Mouse (Mus musculus): Measurements from ENCODE around the gene Nup85. TPM values are rescaled to one million over a fixed set of nuclear protein-coding genes. Genes with fewer than 3 reads are reported as not detected.

The Nup85 gene
- polyA plus RNA-seq, 1 experiment: not detected

GRCm38 (mm10) chr11:115615108-115615825 lies 51.0 kb downstream of the Nup85 start:
- Histone ChIP-seq H3K27ac (ENCODE audit: insufficient read depth, low read depth, low read length) (no peak overlapping the region), H3K4me3 (ENCODE audit: insufficient read depth, low read depth, low read length) (no peak overlapping the region), H3K4me1 (ENCODE audit: control insufficient read depth, insufficient read depth, low read length) (peaks cover 12% of the 10 kb centered on the region)
- 75% methylated on average over 15 of the region's 15 CpGs for WGBS
- TF ChIP-seq CTCF (IDR thresholded peaks at IDR 0.05; ENCODE audit: insufficient read depth, low read depth, low read length) (no peak), POLR2A (IDR thresholded peaks at IDR 0.05; ENCODE audit: insufficient read depth, low read depth, low read length) (no peak)

- Histone ChIP-seq H3K4me1 (ENCODE audit: control insufficient read depth, insufficient read depth, low read length) (peaks cover 12% of the 10 kb centered on the region), H3K27ac (ENCODE audit: insufficient read depth, low read depth, low read length) (no peak overlapping the region), H3K4me3 (ENCODE audit: insufficient read depth, low read depth, low read length) (no peak overlapping the region)
- WGBS: 77% methylated on average over 6 of the region's 6 CpGs
- TF ChIP-seq CTCF (IDR thresholded peaks at IDR 0.05; ENCODE audit: insufficient read depth, low read depth, low read length) (no peak), POLR2A (IDR thresholded peaks at IDR 0.05; ENCODE audit: insufficient read depth, low read depth, low read length) (no peak)
These were observed 51.6 kb downstream of the Nup85 start for GRCm38 (mm10) chr11:115615875-115616274.

GRCm38 (mm10) chr11:115616371-115616770 lies 52.1 kb downstream of the Nup85 start:
- Histone ChIP-seq H3K27ac (ENCODE audit: insufficient read depth, low read depth, low read length) (no peak overlapping the region), H3K4me1 (ENCODE audit: control insufficient read depth, insufficient read depth, low read length) (peaks cover 12% of the 10 kb centered on the region), H3K4me3 (ENCODE audit: insufficient read depth, low read depth, low read length) (no peak overlapping the region)
- 93% methylated on average over 7 of the region's 7 CpGs for WGBS
- no peak for TF ChIP-seq CTCF (IDR thresholded peaks at IDR 0.05; ENCODE audit: insufficient read depth, low read depth, low read length)
- TF ChIP-seq POLR2A (IDR thresholded peaks at IDR 0.05; ENCODE audit: insufficient read depth, low read depth, low read length): no peak

- 84% methylated on average over 6 of the region's 6 CpGs for WGBS
- Histone ChIP-seq H3K4me3 (ENCODE audit: insufficient read depth, low read depth, low read length) (no peak overlapping the region), H3K4me1 (ENCODE audit: control insufficient read depth, insufficient read depth, low read length) (peaks cover 9% of the 10 kb centered on the region), H3K27ac (ENCODE audit: insufficient read depth, low read depth, low read length) (no peak overlapping the region)
- TF ChIP-seq CTCF (IDR thresholded peaks at IDR 0.05; ENCODE audit: insufficient read depth, low read depth, low read length) (no peak), POLR2A (IDR thresholded peaks at IDR 0.05; ENCODE audit: insufficient read depth, low read depth, low read length) (no peak)
These were observed 52.7 kb downstream of the Nup85 start for GRCm38 (mm10) chr11:115616893-115617292.

GRCm38 (mm10) chr11:115618001-115618400 lies 53.8 kb downstream of the Nup85 start:
- no peak overlapping the region for H3K4me3 ChIP-seq (ENCODE audit: insufficient read depth, low read depth, low read length)
- 80% methylated on average over 2 of the region's 2 CpGs for WGBS
- no peak for TF ChIP-seq POLR2A (IDR thresholded peaks at IDR 0.05; ENCODE audit: insufficient read depth, low read depth, low read length)
- H3K27ac ChIP-seq (ENCODE audit: insufficient read depth, low read depth, low read length): no peak overlapping the region
- peaks cover 5% of the 10 kb centered on the region; the same call in 1 of the 2 replicates for H3K4me1 ChIP-seq (ENCODE audit: control insufficient read depth, insufficient read depth, low read length)

- Histone ChIP-seq H3K27ac (ENCODE audit: insufficient read depth, low read depth, low read length) (no peak overlapping the region), H3K4me3 (ENCODE audit: insufficient read depth, low read depth, low read length) (no peak overlapping the region), H3K4me1 (ENCODE audit: control insufficient read depth, insufficient read depth, low read length) (no peaks in the 10 kb centered on the region)
- TF ChIP-seq CTCF (IDR thresholded peaks at IDR 0.05; ENCODE audit: insufficient read depth, low read depth, low read length): no peak
- TF ChIP-seq POLR2A (IDR thresholded peaks at IDR 0.05; ENCODE audit: insufficient read depth, low read depth, low read length): no peak
- 81% methylated on average over 16 of the region's 16 CpGs for WGBS
These were observed 54.7 kb downstream of the Nup85 start for GRCm38 (mm10) chr11:115618732-115619516.

- Histone ChIP-seq H3K4me1 (ENCODE audit: control insufficient read depth, insufficient read depth, low read length) (no peaks in the 10 kb centered on the region), H3K27ac (ENCODE audit: insufficient read depth, low read depth, low read length) (no peak overlapping the region), H3K4me3 (ENCODE audit: insufficient read depth, low read depth, low read length) (no peak overlapping the region)
- 94% methylated on average over 7 of the region's 7 CpGs for WGBS
- TF ChIP-seq CTCF (IDR thresholded peaks at IDR 0.05; ENCODE audit: insufficient read depth, low read depth, low read length) (no peak), POLR2A (IDR thresholded peaks at IDR 0.05; ENCODE audit: insufficient read depth, low read depth, low read length) (no peak)
These were observed 55.7 kb downstream of the Nup85 start for GRCm38 (mm10) chr11:115619949-115620348.

GRCm38 (mm10) chr11:115623487-115624070 lies 59.3 kb downstream of the Nup85 start:
- Histone ChIP-seq H3K27ac (ENCODE audit: insufficient read depth, low read depth, low read length) (no peak overlapping the region), H3K4me1 (ENCODE audit: control insufficient read depth, insufficient read depth, low read length) (peaks cover 5% of the 10 kb centered on the region), H3K4me3 (ENCODE audit: insufficient read depth, low read depth, low read length) (no peak overlapping the region)
- 69% methylated on average over 9 of the region's 9 CpGs for WGBS
- 0 out of 2 replicates have a peak, but pooled peaks have one; percentile 34 for TF ChIP-seq CTCF (IDR thresholded peaks at IDR 0.05; ENCODE audit: insufficient read depth, low read depth, low read length)
- no peak for TF ChIP-seq POLR2A (IDR thresholded peaks at IDR 0.05; ENCODE audit: insufficient read depth, low read depth, low read length)

GRCm38 (mm10) chr11:115625877-115626276 lies 61.6 kb downstream of the Nup85 start:
- H3K4me3 ChIP-seq (ENCODE audit: insufficient read depth, low read depth, low read length): no peak overlapping the region
- no peak overlapping the region for H3K27ac ChIP-seq (ENCODE audit: insufficient read depth, low read depth, low read length)
- WGBS: 72% methylated on average over 9 of the region's 9 CpGs
- TF ChIP-seq CTCF (IDR thresholded peaks at IDR 0.05; ENCODE audit: insufficient read depth, low read depth, low read length): no peak
- TF ChIP-seq POLR2A (IDR thresholded peaks at IDR 0.05; ENCODE audit: insufficient read depth, low read depth, low read length): no peak
- peaks cover 7% of the 10 kb centered on the region for H3K4me1 ChIP-seq (ENCODE audit: control insufficient read depth, insufficient read depth, low read length)

All from olfactory bulb, adult 2 months (tissue).